Mouse (Mus musculus): ENCODE results near the gene S100a3.

The S100a3 gene

DNA sequence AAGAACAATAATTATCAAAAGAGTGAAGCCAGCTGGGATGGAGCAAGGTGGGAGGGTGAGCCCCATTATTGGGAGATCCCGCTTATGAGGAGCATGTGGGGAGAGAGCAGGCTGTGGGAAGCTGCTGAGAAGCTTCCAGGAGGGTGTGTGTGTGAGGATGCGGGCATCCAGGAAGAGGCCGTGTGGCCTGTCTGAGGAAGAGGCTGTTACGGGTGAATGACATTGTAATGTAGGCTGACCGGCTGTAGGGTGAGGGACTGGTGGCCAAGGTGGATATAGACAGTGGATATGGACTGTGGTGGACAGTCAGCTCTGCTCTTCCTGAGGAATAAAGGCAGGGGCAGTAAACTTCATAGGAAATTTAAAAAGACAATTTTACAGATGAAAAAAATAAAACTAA, 65.1 kb downstream of the S100a3 start:
- in situ Hi-C loops (cut with MboI, MseI): no loop called here

DNA sequence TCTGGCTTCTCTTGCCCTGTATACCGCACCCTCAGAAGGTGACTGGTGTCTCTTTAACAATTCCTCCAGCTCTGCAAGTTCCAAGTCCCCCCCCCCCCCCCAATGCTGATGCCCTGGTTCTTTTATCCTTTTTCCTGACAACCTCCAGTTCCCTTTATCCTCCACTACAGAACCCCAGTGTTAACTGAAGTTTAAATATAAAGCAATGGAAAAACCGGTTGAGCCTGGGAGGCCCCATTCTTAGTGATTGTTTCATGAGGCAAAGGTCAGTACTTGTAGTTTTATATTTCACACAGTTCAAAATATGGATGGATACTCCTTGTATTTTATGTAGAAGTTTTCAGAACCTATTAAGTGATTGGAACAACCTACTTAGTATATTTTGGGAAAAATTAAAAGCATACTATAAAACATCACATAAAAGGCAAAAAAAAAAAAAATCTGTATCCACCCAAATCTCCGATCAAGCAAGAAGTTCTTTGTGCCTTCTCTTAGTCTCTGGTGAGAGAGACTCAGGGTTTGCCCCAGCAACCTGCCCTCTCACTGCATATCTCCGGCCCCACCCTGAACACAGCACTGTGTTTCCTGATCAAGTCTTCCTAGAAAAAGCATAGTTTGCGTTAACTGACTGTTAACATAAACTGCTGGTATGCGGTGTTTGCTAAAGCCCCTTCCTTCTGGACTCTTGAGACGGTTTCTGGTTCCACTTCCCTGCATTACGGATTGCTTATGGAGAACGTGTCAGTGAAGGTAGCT, 66.1 kb downstream of the S100a3 start:
- in situ Hi-C loops (cut with MboI, MseI): no loop called here

DNA sequence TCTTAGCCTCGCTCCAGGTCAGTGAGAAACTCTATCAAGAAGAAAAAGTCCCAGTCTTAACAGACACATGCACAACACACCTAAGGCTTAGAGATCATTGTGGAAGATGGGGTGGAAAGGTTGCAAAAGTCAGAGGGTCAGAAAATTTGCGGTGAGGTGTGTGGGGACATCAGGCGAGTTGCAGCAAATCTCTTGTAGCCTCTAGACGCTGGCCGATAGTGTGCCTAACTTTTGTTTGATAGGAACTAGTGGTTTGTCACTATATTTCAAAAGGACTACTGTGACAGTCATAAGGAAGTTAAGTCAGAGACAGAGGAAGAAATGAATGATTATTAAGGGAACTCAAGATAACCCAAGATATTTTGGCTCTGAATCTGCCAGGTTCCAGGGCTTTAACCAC, 67.0 kb downstream of the S100a3 start:
- in situ Hi-C loops (cut with MboI, MseI): no loop called here

DNA sequence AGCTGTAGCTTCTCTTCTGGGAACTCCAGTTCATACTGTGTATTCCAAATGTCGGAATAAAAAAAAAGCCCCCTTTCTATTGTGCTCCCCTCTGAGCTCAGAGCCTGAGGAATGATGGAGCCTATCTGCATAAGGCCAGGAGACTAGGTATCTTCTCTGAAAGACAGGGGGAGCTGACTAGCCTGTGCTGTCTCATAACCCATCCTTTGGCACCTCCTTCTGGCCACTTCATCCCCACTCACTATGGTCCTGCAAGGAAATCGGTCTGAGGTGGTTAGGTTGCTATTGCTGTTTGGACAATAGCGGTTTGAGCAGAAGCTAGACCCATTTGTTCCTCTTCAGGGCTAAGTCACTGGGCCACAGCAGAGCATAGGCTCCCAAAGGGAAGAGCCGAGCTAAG, 67.4 kb downstream of the S100a3 start:
- in situ Hi-C loops (cut with MboI, MseI): no loop called here

DNA sequence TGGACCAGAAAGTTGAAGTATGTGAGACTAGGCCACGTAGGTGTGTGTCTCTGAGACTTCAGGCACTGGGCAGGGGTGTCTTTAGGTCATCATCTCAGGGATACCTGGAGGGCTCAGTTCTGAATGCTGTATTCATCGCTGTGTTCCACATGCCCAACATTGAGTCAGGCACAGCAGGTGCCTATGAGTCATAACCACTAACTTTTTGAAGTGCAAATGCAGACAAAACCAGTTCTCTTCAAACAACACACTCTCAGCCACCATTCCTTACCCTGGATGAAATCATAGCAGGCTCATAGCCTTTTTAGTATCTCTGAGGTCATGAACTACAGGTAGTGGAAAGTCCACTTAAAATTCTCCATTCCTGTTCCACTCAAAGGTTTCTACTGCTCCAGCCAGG, 68.9 kb downstream of the S100a3 start:
- in situ Hi-C loops (cut with MboI, MseI): no loop called here

DNA sequence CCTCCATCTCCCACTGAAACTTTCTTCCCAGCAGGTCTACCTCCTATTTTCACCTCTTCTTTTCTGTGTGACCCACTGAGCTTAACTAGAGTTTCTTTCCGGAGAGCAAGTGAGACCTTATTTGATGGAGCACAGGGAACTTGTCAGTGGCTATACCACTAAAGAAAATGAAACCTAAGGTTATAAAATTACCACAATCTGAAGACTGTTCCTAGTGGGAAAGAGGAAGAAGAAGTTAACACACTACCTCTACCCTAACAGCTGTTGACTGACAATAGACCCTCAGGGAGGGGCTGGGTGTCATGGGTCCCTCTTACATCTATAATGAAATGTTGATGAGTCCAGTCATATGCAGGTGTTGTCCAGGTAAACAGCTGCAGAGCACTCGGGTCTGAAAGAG, 71.6 kb downstream of the S100a3 start:
- in situ Hi-C loops (cut with MboI, MseI): no loop called here

DNA sequence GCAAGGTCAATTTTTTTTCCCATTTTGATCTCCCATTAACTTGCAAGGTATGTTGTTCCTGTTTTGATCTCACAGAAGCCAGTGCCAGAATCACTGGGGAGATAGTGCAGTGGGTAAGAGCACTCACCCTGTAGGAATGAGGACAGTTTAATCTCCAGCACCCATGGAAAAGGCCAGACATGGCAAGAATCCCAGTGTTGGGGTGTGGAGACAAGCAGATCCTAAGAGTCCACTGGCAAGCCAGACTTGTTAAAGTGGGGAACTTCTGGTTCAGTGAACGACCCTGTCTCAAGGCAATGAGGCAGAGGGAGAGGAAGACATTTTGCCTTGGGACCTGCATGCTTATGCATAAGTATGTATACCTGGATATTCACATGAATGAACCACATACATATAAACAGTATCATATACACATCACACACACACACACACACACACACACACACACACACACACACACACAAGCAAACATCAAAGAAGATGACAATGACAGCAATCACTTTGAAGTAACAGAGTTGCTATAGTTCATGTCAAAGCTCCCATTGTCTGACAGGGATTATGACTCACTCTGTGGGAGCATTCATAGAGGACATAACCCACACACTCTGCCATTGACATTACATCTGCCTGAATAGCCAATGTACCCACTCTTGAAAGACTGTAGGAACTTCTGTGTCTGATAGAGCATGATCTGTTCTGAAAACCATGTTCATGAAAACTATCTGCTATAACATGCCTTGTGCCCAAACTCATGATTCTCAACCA, 78.3 kb downstream of the S100a3 start:
- in situ Hi-C loops (cut with MboI, MseI): no loop called here

DNA sequence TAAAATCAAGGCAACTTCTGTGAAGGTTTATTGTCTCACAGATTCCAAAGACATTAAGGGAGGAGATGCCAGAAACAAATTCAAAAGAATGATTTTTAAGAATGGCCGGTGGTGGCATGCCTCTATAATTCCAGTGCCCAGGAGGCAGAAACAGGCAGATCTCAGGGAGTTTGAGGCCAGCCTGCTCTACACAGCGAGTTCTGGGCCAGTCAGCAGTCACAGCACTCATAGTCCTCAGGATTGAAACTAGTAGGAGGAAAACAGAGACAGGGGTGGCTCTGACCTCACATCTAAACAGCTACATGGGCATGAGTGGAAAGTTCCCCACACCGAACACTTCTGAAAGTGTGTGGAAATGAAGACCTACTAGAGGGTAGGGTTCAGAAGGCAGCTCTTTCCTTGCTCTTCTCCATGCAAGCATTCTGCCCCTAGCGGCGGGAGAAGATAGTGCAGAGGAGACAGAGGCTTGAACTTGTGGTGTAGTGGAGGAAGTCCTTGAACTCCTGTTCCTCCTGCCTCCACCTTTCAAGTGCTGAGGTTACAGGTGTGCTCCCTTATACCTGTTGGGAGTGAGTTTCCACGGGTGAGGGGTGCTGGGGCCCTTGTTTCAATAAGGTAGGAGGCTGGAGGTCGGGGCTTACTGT, 79.3 kb downstream of the S100a3 start:
- in situ Hi-C loops (cut with MboI, MseI): no loop called here

DNA sequence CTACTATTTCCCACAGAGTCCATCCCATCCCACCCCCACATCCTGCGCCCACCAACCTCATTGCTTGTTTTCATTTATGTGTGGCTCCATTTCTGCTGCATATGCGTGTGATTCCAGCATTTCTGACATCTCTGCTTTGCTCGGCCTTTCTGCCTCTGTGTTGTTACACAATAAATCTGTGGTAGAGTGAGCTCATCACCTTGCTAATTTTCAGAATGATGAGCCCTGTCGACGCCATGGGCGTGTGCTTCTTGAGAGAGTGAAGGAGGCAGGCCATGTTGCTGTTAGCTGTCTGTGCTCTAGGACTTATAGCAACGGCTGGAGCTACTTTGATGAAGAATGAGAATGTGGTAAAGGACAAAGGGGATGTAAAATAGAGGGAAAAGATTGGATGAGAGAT, 80.6 kb downstream of the S100a3 start:
- in situ Hi-C loops (cut with MboI, MseI): no loop called here

DNA sequence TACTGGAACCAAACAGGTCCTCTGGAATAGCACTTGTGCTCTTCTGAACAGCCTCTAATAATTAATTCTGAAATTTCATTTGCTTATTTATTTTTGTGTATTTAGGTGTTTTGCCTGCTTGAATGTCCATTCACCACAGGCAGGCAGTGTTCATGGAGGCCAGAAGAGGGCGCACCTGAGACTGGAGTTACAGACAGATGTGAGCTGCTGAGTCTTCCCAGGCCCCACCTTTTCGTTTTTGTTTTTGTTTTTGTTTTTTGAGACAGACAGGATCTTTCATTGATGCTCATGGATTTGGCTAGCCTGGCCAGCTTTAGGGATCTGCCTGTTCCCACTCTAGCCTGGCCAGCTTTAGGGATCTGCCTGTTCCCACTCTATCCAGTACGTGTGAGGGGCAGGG, 83.8 kb downstream of the S100a3 start:
- in situ Hi-C loops (cut with MboI, MseI): no loop called here

DNA sequence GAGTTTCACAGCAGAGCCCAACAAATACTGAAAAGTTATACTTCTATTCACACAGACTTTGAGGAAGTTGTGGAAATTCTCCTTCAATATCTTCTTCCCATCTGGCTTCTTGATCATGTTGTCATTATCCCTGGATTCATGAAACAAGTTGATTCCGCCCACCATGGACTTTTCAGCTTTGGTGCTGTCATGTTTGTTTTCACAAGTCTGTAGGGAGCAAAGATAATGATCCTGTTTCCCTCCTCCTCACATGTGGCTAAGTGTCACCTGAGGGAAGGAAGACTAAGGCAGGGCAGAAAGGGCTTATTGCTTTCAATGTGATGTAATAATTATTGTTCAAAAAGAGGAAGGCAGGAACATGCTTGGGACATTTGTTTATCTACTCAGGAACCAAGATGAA, 86.9 kb downstream of the S100a3 start:
- in situ Hi-C loops (cut with MboI, MseI): no loop called here

DNA sequence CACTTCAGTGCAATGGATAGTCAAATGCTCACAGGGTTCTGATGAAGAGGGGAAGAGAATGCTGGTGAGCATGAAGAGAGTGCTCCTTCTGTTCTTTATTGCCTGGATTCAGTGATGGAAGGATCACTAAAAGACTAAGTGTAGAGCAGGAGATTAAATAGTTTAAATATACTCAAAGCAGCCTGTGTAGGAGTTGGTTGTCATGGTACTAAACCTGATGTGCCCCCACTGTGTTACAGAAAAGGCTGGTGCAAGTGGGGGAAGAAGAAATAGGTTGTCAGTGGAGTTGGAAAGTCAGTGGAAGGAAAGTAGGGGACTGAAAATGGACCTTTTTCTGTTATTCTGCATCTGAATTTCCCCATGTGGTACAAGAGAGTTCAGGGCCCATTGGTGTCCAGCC, 88.6 kb downstream of the S100a3 start:
- in situ Hi-C loops (cut with MboI, MseI): no loop called here

DNA sequence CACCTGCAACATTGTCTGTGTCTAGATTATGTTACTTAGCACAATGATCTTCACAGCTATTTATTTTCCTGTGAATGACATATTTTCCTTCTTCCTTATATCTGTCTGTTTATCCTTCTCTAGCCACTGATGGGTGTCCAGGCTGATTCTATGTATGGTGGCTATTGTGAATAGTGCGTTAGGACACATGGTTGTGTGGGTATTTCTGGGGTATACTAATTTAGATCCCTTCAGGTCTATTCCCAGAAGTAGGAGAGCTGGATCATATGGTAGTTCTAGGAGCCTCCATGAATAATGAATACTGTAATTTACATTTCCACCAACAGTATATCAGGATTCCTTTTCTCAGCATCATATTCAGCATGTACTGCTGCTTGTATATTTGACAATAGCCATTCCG, 89.5 kb downstream of the S100a3 start:
- in situ Hi-C loops (cut with MboI, MseI): no loop called here

Measured in T-helper 1 cell (primary cell).